Mouse (Mus musculus): Measurements from ENCODE around the gene Ccdc92b.

DNA sequence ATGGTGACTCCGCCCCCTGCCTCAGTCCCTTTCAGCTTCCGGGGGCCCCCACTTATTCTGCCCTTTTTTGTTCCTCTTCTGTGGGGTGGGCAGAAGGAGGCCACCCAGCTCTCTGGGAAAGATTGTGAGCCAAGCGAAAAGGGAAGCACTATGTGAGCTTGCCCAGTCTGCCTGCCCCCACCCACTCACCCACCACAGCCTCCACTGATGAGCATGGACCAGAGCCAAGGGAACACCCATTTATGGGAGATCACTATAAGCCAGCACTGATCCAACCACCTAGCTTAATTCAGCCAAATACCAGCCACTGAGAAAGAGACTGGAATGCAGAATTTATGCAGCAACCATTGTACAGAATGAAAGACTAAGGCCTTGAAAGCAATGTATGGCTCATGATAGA is 43.5 kb upstream of the Ccdc92b start:
- TF ChIP-seq CTCF (IDR thresholded peaks at IDR 0.05; ENCODE audit: low read depth, low read length) (no peak), GATA1 (IDR thresholded peaks at IDR 0.05; ENCODE audit: borderline replicate concordance, low read length) (no peak)

Data from G1E (cell line).